Mouse (Mus musculus): Measurements from ENCODE around the gene Agmat. TPM values are rescaled to one million over a fixed set of nuclear protein-coding genes. Genes with fewer than 3 reads are reported as not detected.

Agmat gene
- total RNA-seq, 2 experiments from 2014 or later = 2.0 to 2.7 TPM

GRCm38 (mm10) chr4:141784835-141785234 lies 38.4 kb downstream of the Agmat start:
- intact Hi-C loops (cut with DNase I) = no loop called here
- no peak for DNase-seq (ENCODE audit: extremely low spot score in 1 of 2, low spot score in 2 of 2)
- no peak; the same call in 1 of the 2 replicates for TF ChIP-seq CTCF (IDR thresholded peaks at IDR 0.05)
- peak overlapping the region; percentile 59 for H3K27ac ChIP-seq
- no peak overlapping the region for H3K4me3 ChIP-seq

GRCm38 (mm10) chr4:141786141-141786540 lies 39.7 kb downstream of the Agmat start:
- TF ChIP-seq CTCF (IDR thresholded peaks at IDR 0.05) = no peak
- Histone ChIP-seq H3K4me3 (no peak overlapping the region), H3K27ac (no peak overlapping the region)
- intact Hi-C loops (cut with DNase I) = no loop called here
- DNase-seq (ENCODE audit: extremely low spot score in 1 of 2, low spot score in 2 of 2) = no peak

- intact Hi-C loops (cut with DNase I) = no loop called here
- Histone ChIP-seq H3K27ac (no peak overlapping the region), H3K4me3 (no peak overlapping the region)
- TF ChIP-seq CTCF (IDR thresholded peaks at IDR 0.05) = no peak
- DNase-seq (ENCODE audit: extremely low spot score in 1 of 2, low spot score in 2 of 2) = no peak
These were observed 40.6 kb downstream of the Agmat start for GRCm38 (mm10) chr4:141787046-141787445.

GRCm38 (mm10) chr4:141787462-141787861 lies 41.0 kb downstream of the Agmat start:
- DNase-seq (ENCODE audit: extremely low spot score in 1 of 2, low spot score in 2 of 2) = no peak
- no peak overlapping the region for H3K4me3 ChIP-seq
- no peak overlapping the region for H3K27ac ChIP-seq
- no peak for TF ChIP-seq CTCF (IDR thresholded peaks at IDR 0.05)
- intact Hi-C loops (cut with DNase I) = no loop called here

GRCm38 (mm10) chr4:141789564-141790218 lies 43.2 kb downstream of the Agmat start:
- no peak for TF ChIP-seq CTCF (IDR thresholded peaks at IDR 0.05)
- intact Hi-C loops (cut with DNase I) = no loop called here
- DNase-seq (ENCODE audit: extremely low spot score in 1 of 2, low spot score in 2 of 2) = no peak
- peak overlapping the region; percentile 87 for H3K4me3 ChIP-seq
- H3K27ac ChIP-seq = peak overlapping the region; percentile 95

- intact Hi-C loops (cut with DNase I) = no loop called here
- H3K4me3 ChIP-seq = peak within 1 kb of the TSS; percentile 87
- DNase-seq (ENCODE audit: extremely low spot score in 1 of 2, low spot score in 2 of 2) = peak; percentile 96 to 97
- peak within 1 kb of the TSS; percentile 95 for H3K27ac ChIP-seq
- TF ChIP-seq CTCF (IDR thresholded peaks at IDR 0.05) = no peak; the same call in 1 of the 2 replicates
These were observed 44.1 kb downstream of the Agmat start, which contains the start of gene Dnajc16 for GRCm38 (mm10) chr4:141790524-141790990. TSS of gene Dnajc16 (minus strand) at chr4:141790931.

GRCm38 (mm10) chr4:141791486-141791885 lies 45.0 kb downstream of the Agmat start:
- intact Hi-C loops (cut with DNase I) = no loop called here
- Histone ChIP-seq H3K27ac (no peak overlapping the region), H3K4me3 (no peak overlapping the region)
- TF ChIP-seq CTCF (IDR thresholded peaks at IDR 0.05) = no peak
- DNase-seq (ENCODE audit: extremely low spot score in 1 of 2, low spot score in 2 of 2) = no peak

GRCm38 (mm10) chr4:141791951-141792350 lies 45.5 kb downstream of the Agmat start:
- no peak overlapping the region for H3K4me3 ChIP-seq
- no peak for DNase-seq (ENCODE audit: extremely low spot score in 1 of 2, low spot score in 2 of 2)
- TF ChIP-seq CTCF (IDR thresholded peaks at IDR 0.05) = no peak
- intact Hi-C loops (cut with DNase I) = loop anchor here (2.0 kb wide), 1 partner anchor 69 kb away; the partner anchor contains the start of gene Ddi2
- H3K27ac ChIP-seq = peak overlapping the region; percentile 96; the same call in 1 of the 2 replicates

- Histone ChIP-seq H3K27ac (peak overlapping the region; percentile 96), H3K4me3 (peak overlapping the region; percentile 57)
- TF ChIP-seq CTCF (IDR thresholded peaks at IDR 0.05) = no peak
- DNase-seq (ENCODE audit: extremely low spot score in 1 of 2, low spot score in 2 of 2) = no peak
- intact Hi-C loops (cut with DNase I) = loop anchor here (2.0 kb wide), 1 partner anchor 70 kb away; the partner anchor contains the start of gene Ddi2
These were observed 46.2 kb downstream of the Agmat start for GRCm38 (mm10) chr4:141792554-141793281.

GRCm38 (mm10) chr4:141793282-141794151 lies 47.0 kb downstream of the Agmat start, which contains the start of gene Casp9:
TSS of gene Casp9 (plus strand) at chr4:141793612.
- TF ChIP-seq CTCF (IDR thresholded peaks at IDR 0.05) = no peak; the same call in 1 of the 2 replicates
- Histone ChIP-seq H3K27ac (peak within 1 kb of the TSS; percentile 96), H3K4me3 (peak within 1 kb of the TSS; percentile 57)
- intact Hi-C loops (cut with DNase I) = loop anchor here (2.0 kb wide), 1 partner anchor 71 kb away; the partner anchor contains the start of gene Ddi2
- peak; percentile 95 to 96 for DNase-seq (ENCODE audit: extremely low spot score in 1 of 2, low spot score in 2 of 2)

GRCm38 (mm10) chr4:141794152-141794535 lies 47.7 kb downstream of the Agmat start:
- Histone ChIP-seq H3K4me3 (peak overlapping the region; percentile 57), H3K27ac (peak overlapping the region; percentile 96)
- no peak for DNase-seq (ENCODE audit: extremely low spot score in 1 of 2, low spot score in 2 of 2)
- TF ChIP-seq CTCF (IDR thresholded peaks at IDR 0.05) = no peak
- intact Hi-C loops (cut with DNase I) = no loop called here

Measured in left cerebral cortex, adult 2 months (tissue).